Mouse (Mus musculus): ENCODE results near the gene Celf2.

GRCm38 (mm10) chr2:7147303-7147702, 362.1 kb downstream of the Celf2 start:
- TF ChIP-seq POLR2A (IDR thresholded peaks at IDR 0.05; ENCODE audit: low read depth, low read length), result no peak
- TF ChIP-seq CTCF (IDR thresholded peaks at IDR 0.05; ENCODE audit: extremely low read depth, insufficient read length, insufficient replicate concordance, low read depth, low read length), result no peak
